Mouse (Mus musculus): ENCODE measurements around the gene Plpp1. TPM values are rescaled to one million over a fixed set of nuclear protein-coding genes. Genes with fewer than 3 reads are reported as not detected.

The Plpp1 gene
- 17.6 and 22.5 TPM in 2 replicates for polyA plus RNA-seq (2016; fragmentation: Nextera tagmentation; extraction: Ambion mirVana)

GRCm38 (mm10) chr13:112800597-112801380 lies at the start of gene Plpp1:
Gene Plpp1, plus strand, starts transcription at chr13:112800792.
- H3K4me3 ChIP-seq, result peak within 1 kb of the TSS; percentile 86
- H3K4me1 ChIP-seq, result peaks cover 21% of the 10 kb centered on the region
- no peaks in the 10 kb centered on the region for H3K27me3 ChIP-seq (ENCODE audit: low read depth, poor library complexity, severe bottlenecking)
- peak; percentile 97 for DNase-seq (ENCODE audit: low spot score)
- under 1% methylated on average over 83 of the region's 83 CpGs for WGBS
- no peaks in the 10 kb centered on the region for H3K9me3 ChIP-seq (replicated peaks)
- peak within 1 kb of the TSS; percentile 93 for H3K27ac ChIP-seq
- peaks cover 5% of the 10 kb centered on the region for H3K36me3 ChIP-seq

GRCm38 (mm10) chr13:112751454-112752308 lies 48.9 kb upstream of the Plpp1 start:
- DNase-seq (ENCODE audit: low spot score), result peak; percentile 62
- peak overlapping the region; percentile 75 for H3K27ac ChIP-seq
- no peaks in the 10 kb centered on the region for H3K36me3 ChIP-seq
- 42% methylated on average over 18 of the region's 18 CpGs for WGBS
- no peaks in the 10 kb centered on the region for H3K27me3 ChIP-seq (ENCODE audit: low read depth, poor library complexity, severe bottlenecking)
- H3K4me1 ChIP-seq, result peaks cover 47% of the 10 kb centered on the region
- H3K9me3 ChIP-seq (replicated peaks), result no peaks in the 10 kb centered on the region
- peak overlapping the region; percentile 19 for H3K4me3 ChIP-seq

- peak overlapping the region; percentile 66 for H3K27ac ChIP-seq
- DNase-seq (ENCODE audit: low spot score), result no peak
- H3K27me3 ChIP-seq (ENCODE audit: low read depth, poor library complexity, severe bottlenecking), result no peaks in the 10 kb centered on the region
- H3K36me3 ChIP-seq, result no peaks in the 10 kb centered on the region
- 74% methylated on average over 11 of the region's 11 CpGs for WGBS
- H3K4me1 ChIP-seq, result peaks cover 47% of the 10 kb centered on the region
- H3K9me3 ChIP-seq (replicated peaks), result no peaks in the 10 kb centered on the region
- H3K4me3 ChIP-seq, result no peak overlapping the region
These were observed 48.1 kb upstream of the Plpp1 start for GRCm38 (mm10) chr13:112752309-112752975.

- H3K9me3 ChIP-seq (replicated peaks), result no peaks in the 10 kb centered on the region
- peaks cover 48% of the 10 kb centered on the region for H3K4me1 ChIP-seq
- no peaks in the 10 kb centered on the region for H3K27me3 ChIP-seq (ENCODE audit: low read depth, poor library complexity, severe bottlenecking)
- no peak overlapping the region for H3K4me3 ChIP-seq
- H3K36me3 ChIP-seq, result no peaks in the 10 kb centered on the region
- H3K27ac ChIP-seq, result peak overlapping the region; percentile 66; the same call in 1 of the 2 replicates
- 91% methylated on average over 9 of the region's 9 CpGs for WGBS
- no peak for DNase-seq (ENCODE audit: low spot score)
These were observed 47.1 kb upstream of the Plpp1 start for GRCm38 (mm10) chr13:112753522-112753921.

DNA sequence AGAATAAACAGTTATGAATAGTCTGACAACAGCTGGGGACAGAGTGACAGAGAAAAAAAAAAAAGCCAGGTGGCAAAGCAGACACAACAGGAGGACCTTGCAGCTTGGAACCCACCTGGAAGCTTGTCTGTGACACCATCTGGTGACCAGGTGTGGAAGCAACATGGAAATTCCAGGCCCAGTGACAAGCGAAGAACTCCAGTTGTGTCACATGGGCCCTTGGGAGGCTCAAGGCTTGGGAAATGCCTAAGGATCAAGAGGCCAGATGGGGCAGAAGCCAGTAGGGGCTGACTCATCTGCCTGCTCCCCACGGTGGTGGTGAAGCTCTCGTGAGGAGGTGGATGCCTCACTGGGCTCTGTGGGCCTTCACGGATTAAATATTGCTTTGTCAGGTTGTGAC lies 45.7 kb upstream of the Plpp1 start:
- Histone ChIP-seq H3K27me3 (ENCODE audit: low read depth, poor library complexity, severe bottlenecking) (no peaks in the 10 kb centered on the region), H3K36me3 (no peaks in the 10 kb centered on the region), H3K4me3 (no peak overlapping the region), H3K27ac (0 out of 2 replicates have a peak overlapping the region, but pooled peaks have one; percentile 42), H3K9me3 (replicated peaks) (no peaks in the 10 kb centered on the region), H3K4me1 (peaks cover 62% of the 10 kb centered on the region)
- peak; percentile 51 for DNase-seq (ENCODE audit: low spot score)
- WGBS, result 44% methylated on average over 4 of the region's 4 CpGs

- no peaks in the 10 kb centered on the region for H3K9me3 ChIP-seq (replicated peaks)
- H3K27me3 ChIP-seq (ENCODE audit: low read depth, poor library complexity, severe bottlenecking), result no peaks in the 10 kb centered on the region
- H3K4me3 ChIP-seq, result no peak overlapping the region
- H3K36me3 ChIP-seq, result no peaks in the 10 kb centered on the region
- peak; percentile 40 for DNase-seq (ENCODE audit: low spot score)
- 63% methylated on average over 11 of the region's 11 CpGs for WGBS
- H3K4me1 ChIP-seq, result peaks cover 68% of the 10 kb centered on the region
- H3K27ac ChIP-seq, result peak overlapping the region; percentile 82
These were observed 45.0 kb upstream of the Plpp1 start for GRCm38 (mm10) chr13:112755507-112756010.

DNA sequence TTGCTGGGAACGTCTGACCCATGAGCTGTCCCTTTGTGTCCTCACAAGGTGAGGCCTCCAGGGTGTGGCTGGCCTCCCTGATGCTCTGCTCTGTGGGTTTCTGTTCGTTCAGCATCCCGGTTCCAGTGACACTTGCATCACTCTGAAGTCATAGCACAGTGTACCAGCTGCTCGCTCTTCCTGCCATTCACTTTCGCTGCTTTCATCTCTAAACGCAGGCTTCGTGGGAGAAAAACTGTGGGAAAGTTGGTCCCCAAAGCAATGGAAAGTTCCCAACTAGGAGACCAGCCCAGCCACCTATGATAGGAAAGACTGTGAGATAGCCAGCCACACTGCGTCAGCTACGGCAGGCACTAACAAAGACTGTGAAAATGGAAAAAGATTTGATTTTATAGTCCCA lies 43.2 kb upstream of the Plpp1 start:
- Histone ChIP-seq H3K27ac (no peak overlapping the region), H3K9me3 (replicated peaks) (no peaks in the 10 kb centered on the region), H3K4me3 (no peak overlapping the region), H3K4me1 (peaks cover 62% of the 10 kb centered on the region), H3K27me3 (ENCODE audit: low read depth, poor library complexity, severe bottlenecking) (no peaks in the 10 kb centered on the region), H3K36me3 (no peaks in the 10 kb centered on the region)
- DNase-seq (ENCODE audit: low spot score), result no peak
- 87% methylated on average over 9 of the region's 9 CpGs for WGBS

DNA sequence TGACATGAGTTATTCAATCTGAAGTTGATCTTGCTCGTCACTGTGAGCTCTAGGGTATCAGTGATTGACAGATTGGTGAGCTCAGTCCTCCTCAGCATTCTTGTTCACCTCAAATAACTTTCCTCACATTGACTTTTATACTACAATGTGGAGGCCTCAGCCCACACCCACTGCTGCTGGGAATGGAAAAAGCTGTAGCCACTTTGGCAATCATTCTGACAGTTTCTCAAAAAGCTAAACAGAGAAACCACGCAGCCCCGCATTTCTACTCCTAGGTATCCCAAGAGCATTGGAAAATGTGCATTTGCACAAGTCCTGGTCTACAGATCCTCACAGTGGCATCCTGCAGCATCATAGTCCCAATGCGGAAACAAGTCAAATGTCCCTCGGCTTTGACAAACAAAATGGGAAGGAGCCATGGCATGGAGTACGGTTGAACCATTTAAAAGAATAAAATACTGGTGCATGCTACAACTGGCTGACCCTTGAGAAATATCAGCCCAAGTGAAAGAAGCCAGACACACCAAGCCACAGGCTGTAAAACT lies 42.0 kb upstream of the Plpp1 start:
- Histone ChIP-seq H3K36me3 (no peaks in the 10 kb centered on the region), H3K4me1 (peaks cover 62% of the 10 kb centered on the region), H3K4me3 (no peak overlapping the region), H3K27me3 (ENCODE audit: low read depth, poor library complexity, severe bottlenecking) (no peaks in the 10 kb centered on the region), H3K27ac (peak overlapping the region; percentile 42; the same call in 1 of the 2 replicates), H3K9me3 (replicated peaks) (no peaks in the 10 kb centered on the region)
- DNase-seq (ENCODE audit: low spot score), result no peak
- 81% methylated on average over 6 of the region's 6 CpGs for WGBS

- peak overlapping the region; percentile 59; the same call in 1 of the 2 replicates for H3K27ac ChIP-seq
- no peak for DNase-seq (ENCODE audit: low spot score)
- no peaks in the 10 kb centered on the region for H3K27me3 ChIP-seq (ENCODE audit: low read depth, poor library complexity, severe bottlenecking)
- H3K4me1 ChIP-seq, result peaks cover 58% of the 10 kb centered on the region
- H3K4me3 ChIP-seq, result no peak overlapping the region
- H3K36me3 ChIP-seq, result no peaks in the 10 kb centered on the region
- no peaks in the 10 kb centered on the region for H3K9me3 ChIP-seq (replicated peaks)
- WGBS, result 68% methylated on average over 9 of the region's 9 CpGs
These were observed 41.2 kb upstream of the Plpp1 start for GRCm38 (mm10) chr13:112759364-112759763.

DNA sequence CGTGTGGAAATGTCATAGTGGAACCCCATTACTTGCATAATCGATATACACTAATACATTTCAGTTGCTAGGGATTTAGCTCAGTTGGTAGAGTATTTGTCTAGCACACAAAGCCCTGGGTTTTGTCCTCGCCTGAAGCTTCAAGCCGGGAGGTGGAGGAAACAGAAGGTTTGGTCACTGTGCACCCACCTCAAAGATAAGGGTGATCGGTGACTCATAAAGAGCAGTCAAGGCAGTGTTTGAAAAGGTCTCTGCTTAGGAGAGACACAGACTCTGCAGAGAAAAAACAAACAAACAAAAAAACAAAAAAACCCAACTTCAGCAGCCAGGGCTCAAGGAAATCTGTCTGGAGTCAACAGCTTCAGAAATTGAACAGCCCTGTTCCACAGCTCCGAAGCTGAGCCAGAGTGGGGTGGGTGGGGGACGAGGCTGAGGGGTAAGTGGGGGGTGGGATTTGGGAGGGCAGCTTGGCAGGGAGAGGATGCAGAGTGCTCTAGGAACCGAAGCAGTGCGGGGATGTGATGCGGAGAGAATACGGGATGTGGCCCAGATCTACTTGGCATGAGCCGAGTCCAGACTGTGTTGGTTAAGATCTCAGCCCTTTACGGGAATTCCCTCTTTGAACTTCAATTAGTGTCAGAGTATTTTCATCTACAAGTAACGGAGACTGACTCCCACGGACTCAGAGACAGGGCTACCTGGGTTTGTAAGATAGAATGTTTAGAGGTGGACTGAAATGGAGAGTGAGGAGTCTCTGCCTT lies 40.6 kb upstream of the Plpp1 start:
- WGBS, result 73% methylated on average over 15 of the region's 15 CpGs
- Histone ChIP-seq H3K27ac (peak overlapping the region; percentile 59), H3K9me3 (replicated peaks) (no peaks in the 10 kb centered on the region), H3K4me3 (no peak overlapping the region), H3K27me3 (ENCODE audit: low read depth, poor library complexity, severe bottlenecking) (no peaks in the 10 kb centered on the region), H3K36me3 (no peaks in the 10 kb centered on the region), H3K4me1 (peaks cover 52% of the 10 kb centered on the region)
- no peak for DNase-seq (ENCODE audit: low spot score)

GRCm38 (mm10) chr13:112760538-112760881 lies 40.1 kb upstream of the Plpp1 start:
- Histone ChIP-seq H3K27ac (peak overlapping the region; percentile 59), H3K36me3 (no peaks in the 10 kb centered on the region), H3K9me3 (replicated peaks) (no peaks in the 10 kb centered on the region), H3K27me3 (ENCODE audit: low read depth, poor library complexity, severe bottlenecking) (no peaks in the 10 kb centered on the region), H3K4me3 (no peak overlapping the region), H3K4me1 (peaks cover 47% of the 10 kb centered on the region)
- WGBS, result 39% methylated on average over 1 of the region's 1 CpGs
- no peak for DNase-seq (ENCODE audit: low spot score)

DNA sequence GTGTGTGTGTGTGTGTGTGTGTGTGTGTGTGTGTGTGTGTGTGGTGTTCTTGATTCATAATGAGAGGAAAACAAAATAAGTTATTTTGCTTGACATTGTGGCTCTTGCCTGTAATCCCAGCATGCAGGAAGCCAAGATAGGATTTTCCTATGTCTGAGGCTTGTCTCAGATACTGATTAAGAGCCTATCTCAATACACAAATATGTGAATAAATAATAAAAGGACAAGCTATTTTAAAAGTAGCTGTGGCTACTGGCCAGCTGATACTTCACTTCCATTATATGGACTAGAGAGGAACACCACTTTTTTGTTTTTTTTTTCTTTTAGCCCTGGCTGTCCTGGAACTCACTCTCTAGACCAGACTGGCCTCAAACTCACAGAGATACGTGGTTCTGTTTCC lies 38.8 kb upstream of the Plpp1 start:
- H3K4me1 ChIP-seq, result peaks cover 40% of the 10 kb centered on the region
- DNase-seq (ENCODE audit: low spot score), result no peak
- no peaks in the 10 kb centered on the region for H3K27me3 ChIP-seq (ENCODE audit: low read depth, poor library complexity, severe bottlenecking)
- H3K9me3 ChIP-seq (replicated peaks), result no peaks in the 10 kb centered on the region
- no peaks in the 10 kb centered on the region for H3K36me3 ChIP-seq
- 51% methylated on average over 1 of the region's 1 CpGs for WGBS
- no peak overlapping the region for H3K27ac ChIP-seq
- H3K4me3 ChIP-seq, result no peak overlapping the region
